Mouse (Mus musculus) gastrocnemius, adult 18-20 months (tissue): ENCODE results near the gene Zfp711. TPM values are rescaled to one million over a fixed set of nuclear protein-coding genes. Genes with fewer than 3 reads are reported as not detected.

ENCODE experiments used
- DNase-seq: peaks from one replicate; pipeline ENCODE4 v3.0.0; 2021; ENCODE audit warnings: low spot score
- long read RNA-seq, 2 experiments: library from polyadenylated mRNA; stranded (forward); transcript quantifications; one replicate each; pipeline ENCODE4 v2.0.0; 2021
- total RNA-seq, 2 experiments: library from RNA; stranded (reverse); gene quantifications; 2 replicates each; pipeline ENCODE4 v1.2.3; 2021

The Zfp711 gene
- under 1 TPM in 1 of 2 experiments, not detected in 1; 0.12 TPM for total RNA-seq
- long read RNA-seq, experiment 1, result 0 reads
- long read RNA-seq, experiment 2, result 0 reads

- no peak for DNase-seq
These were observed at the start of gene Zfp711 for GRCm38 (mm10) chrX:112600511-112601305. TSS of gene Zfp711 (plus strand) at chrX:112600526.

GRCm38 (mm10) chrX:112567716-112568115, 32.6 kb upstream of the Zfp711 start:
- DNase-seq, result no peak

GRCm38 (mm10) chrX:112601306-112602120, 1.2 kb downstream of the Zfp711 start:
- DNase-seq, result no peak

GRCm38 (mm10) chrX:112675525-112675924, 75.2 kb downstream of the Zfp711 start:
- no peak for DNase-seq

- no peak for DNase-seq
These were observed 80.3 kb downstream of the Zfp711 start for GRCm38 (mm10) chrX:112680605-112681004.

Other genes starting within 250 kb of the Zfp711 start
- gene Satl1, start 193.7 kb upstream of the Zfp711 start, total RNA-seq, result not detected
- gene 2010106E10Rik, start 105.3 kb upstream of the Zfp711 start, total RNA-seq, result not detected
- not detected for gene Pof1b, start 98.1 kb downstream of the Zfp711 start, total RNA-seq